Mouse (Mus musculus) limb, embryonic 12.5 days (tissue): Measurements from ENCODE around the gene Tecta. TPM values are rescaled to one million over a fixed set of nuclear protein-coding genes. Genes with fewer than 3 reads are reported as not detected.

Experiments
- ATAC-seq: fragments of 200-750 bp; cut with Nextera tagmentation; 2 replicates; pipeline ENCODE4 v1.8.0; 2017; ENCODE audit warnings: low read depth, moderate TSS enrichment; ENCODE audit not compliant: insufficient number of reproducible peaks, insufficient read depth, low FRiP score, low TSS enrichment
- H3K27ac ChIP-seq: fragments of 300-500 bp; sonication (generic); 2 replicates; pipeline ENCODE4 v1.5.1; 2016; ENCODE audit warnings: mild to moderate bottlenecking, moderate library complexity
- H3K27me3 ChIP-seq: fragments of 300-500 bp; sonication (generic); 2 replicates; pipeline ENCODE4 v1.6.1; 2016; ENCODE audit warnings: mild to moderate bottlenecking, moderate library complexity
- H3K36me3 ChIP-seq: fragments of 300-500 bp; sonication (generic); 2 replicates; pipeline ENCODE4 v1.6.1; 2016; ENCODE audit warnings: mild to moderate bottlenecking, moderate library complexity
- H3K4me1 ChIP-seq: fragments of 300-500 bp; sonication (generic); replicated peaks from 2 replicates; pipeline ENCODE4 v1.6.1; 2016
- H3K4me2 ChIP-seq: fragments of 300-500 bp; sonication (generic); 2 replicates; pipeline ENCODE4 v1.6.1; 2016; ENCODE audit warnings: mild to moderate bottlenecking, moderate library complexity
- H3K4me3 ChIP-seq: fragments of 300-500 bp; sonication (generic); replicated peaks from 2 replicates; pipeline ENCODE4 v1.5.1; 2016; ENCODE audit warnings: mild to moderate bottlenecking
- H3K9ac ChIP-seq: fragments of 300-500 bp; sonication (generic); replicated peaks from 2 replicates; pipeline ENCODE4 v1.6.1; 2016; ENCODE audit warnings: mild to moderate bottlenecking, moderate library complexity
- H3K9me3 ChIP-seq: fragments of 300-500 bp; sonication (generic); 2 replicates; pipeline ENCODE4 v1.6.1; 2016; ENCODE audit warnings: mild to moderate bottlenecking, moderate library complexity
- WGBS: fragments of 180-500 bp; shearing (Covaris S2); methylation state at CpG from one replicate; pipeline ENCODE4 v1.1.7; 2016; 5-methylcytosine and 5-hydroxymethylcytosine counted together
- polyA plus RNA-seq: library from polyadenylated mRNA; unstranded; fragments of >200 nt; fragmentation: Nextera tagmentation; extraction: Ambion mirVana; gene quantifications from 2 replicates; pipeline ENCODE4 v1.2.1, GENCODE M21; 2016

Gene Tecta
- polyA plus RNA-seq, 1 experiment from 2014 or later, result 0.09 TPM

DNA sequence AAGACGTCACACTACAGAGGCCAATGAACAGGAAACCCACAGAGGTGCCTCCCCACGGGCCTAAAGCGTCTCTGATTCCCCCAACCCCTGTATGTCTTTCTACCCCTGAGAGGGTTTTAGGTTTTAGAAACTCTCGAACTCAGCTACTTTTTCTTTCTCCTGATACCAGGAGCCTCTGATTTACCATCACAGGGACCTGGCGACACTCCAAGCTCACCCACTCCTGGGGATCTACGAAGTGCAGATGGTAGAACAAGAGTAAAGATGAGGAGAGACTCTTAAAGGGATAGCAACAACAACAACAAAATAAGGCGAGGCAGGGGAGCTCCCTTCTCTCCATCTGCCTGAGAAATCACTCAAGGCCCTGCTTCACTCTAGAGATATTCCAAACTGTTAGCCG, 12.7 kb downstream of the Tecta start:
- H3K4me1 ChIP-seq, result peaks cover 26% of the 10 kb centered on the region
- 0 out of 2 replicates have a peak, but pooled peaks cover 4% of the 10 kb centered on the region for H3K27me3 ChIP-seq
- no peaks in the 10 kb centered on the region for H3K36me3 ChIP-seq
- no peaks in the 10 kb centered on the region for H3K9me3 ChIP-seq
- H3K9ac ChIP-seq, result no peak overlapping the region
- 78% methylated on average over 8 of the region's 8 CpGs for WGBS
- no peak overlapping the region for H3K27ac ChIP-seq
- H3K4me2 ChIP-seq, result no peak overlapping the region
- H3K4me3 ChIP-seq, result no peak overlapping the region
- ATAC-seq, result no peak

DNA sequence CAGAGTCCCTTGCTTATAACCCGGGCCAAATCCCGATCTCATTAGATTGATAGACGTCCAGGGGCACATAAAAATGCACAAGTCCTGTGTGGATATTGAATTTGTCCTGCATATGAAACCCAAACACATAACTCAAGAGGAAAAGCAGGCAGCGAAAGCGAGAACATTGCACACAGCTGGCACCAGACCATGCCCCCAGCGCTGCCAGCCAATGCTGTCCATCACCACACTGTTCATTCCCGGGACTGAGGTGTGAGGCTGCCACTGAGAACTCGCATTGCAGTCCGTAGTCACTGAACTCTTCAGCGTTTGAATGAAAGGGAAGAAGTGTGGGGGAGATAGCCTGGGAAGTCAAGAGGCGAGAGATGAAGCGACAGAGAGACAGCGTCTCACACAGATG, 14.1 kb downstream of the Tecta start:
- 0 out of 2 replicates have a peak, but pooled peaks cover 4% of the 10 kb centered on the region for H3K27me3 ChIP-seq
- H3K4me2 ChIP-seq, result no peak overlapping the region
- H3K4me3 ChIP-seq, result no peak overlapping the region
- no peaks in the 10 kb centered on the region for H3K9me3 ChIP-seq
- no peak overlapping the region for H3K27ac ChIP-seq
- no peak overlapping the region for H3K9ac ChIP-seq
- 78% methylated on average over 13 of the region's 13 CpGs for WGBS
- no peak for ATAC-seq
- peaks cover 12% of the 10 kb centered on the region for H3K4me1 ChIP-seq
- no peaks in the 10 kb centered on the region for H3K36me3 ChIP-seq

DNA sequence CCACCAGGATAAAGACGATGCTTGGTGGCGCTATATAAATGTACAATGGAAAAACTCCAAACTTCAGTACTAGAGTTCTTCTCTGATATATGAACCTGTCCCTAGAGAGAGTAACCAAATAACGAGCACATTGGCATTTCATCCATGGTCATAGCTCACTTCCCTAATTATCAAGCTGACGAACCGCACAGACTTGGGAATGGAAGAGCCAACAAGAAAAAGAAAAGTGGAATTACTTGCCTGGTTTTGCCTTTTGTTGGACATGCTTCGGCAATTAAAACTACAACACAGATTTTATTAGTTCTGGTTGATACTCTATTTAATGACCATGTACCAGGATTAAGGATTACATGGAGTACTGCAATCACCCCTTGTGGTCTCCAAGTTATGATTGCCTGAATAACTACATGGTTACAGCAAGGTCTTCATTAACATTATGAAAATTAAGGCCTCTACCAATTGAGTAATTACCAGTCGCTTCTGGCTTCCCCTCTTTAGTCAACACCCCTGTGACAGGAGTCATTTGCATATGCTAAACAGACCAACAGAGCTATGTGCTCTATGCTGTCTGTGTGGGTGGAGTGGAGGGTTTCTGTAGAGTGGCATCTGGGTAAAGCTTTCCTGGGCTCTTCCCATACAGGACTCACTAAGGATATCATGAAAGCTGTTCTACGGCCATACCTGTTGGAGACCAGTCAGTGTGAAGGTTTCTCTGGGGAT, 16.9 kb downstream of the Tecta start:
- no peak for ATAC-seq
- Histone ChIP-seq H3K4me2 (no peak overlapping the region), H3K4me1 (no peaks in the 10 kb centered on the region), H3K36me3 (no peaks in the 10 kb centered on the region), H3K9ac (no peak overlapping the region), H3K27me3 (no peaks in the 10 kb centered on the region), H3K27ac (no peak overlapping the region), H3K9me3 (peaks cover 5% of the 10 kb centered on the region; the same call in 1 of the 2 replicates), H3K4me3 (no peak overlapping the region)
- WGBS, result 73% methylated on average over 8 of the region's 8 CpGs

DNA sequence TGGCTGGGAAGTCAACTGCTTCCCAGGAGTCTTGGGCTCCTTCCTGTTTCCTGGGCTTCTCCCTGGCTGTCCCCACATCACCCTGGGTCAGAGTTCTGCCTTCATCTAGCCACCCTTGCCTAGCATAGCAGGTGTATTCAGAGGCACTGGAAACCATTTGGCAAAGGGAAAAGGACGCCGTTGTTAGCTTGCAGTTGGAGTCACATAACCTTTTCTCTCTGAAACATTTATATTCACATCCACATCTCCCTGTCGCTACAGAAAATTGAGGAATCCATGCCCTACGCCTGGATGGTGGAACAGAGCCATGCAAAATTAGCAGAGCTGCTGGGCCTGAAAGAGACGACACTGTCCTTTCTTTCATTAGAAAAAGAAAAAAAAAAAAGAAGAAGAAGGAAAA, 17.7 kb downstream of the Tecta start:
- WGBS, result 82% methylated on average over 5 of the region's 5 CpGs
- H3K4me1 ChIP-seq, result no peaks in the 10 kb centered on the region
- no peaks in the 10 kb centered on the region for H3K36me3 ChIP-seq
- H3K9ac ChIP-seq, result no peak overlapping the region
- H3K9me3 ChIP-seq, result peaks cover 5% of the 10 kb centered on the region; the same call in 1 of the 2 replicates
- no peak overlapping the region for H3K4me3 ChIP-seq
- H3K4me2 ChIP-seq, result no peak overlapping the region
- no peaks in the 10 kb centered on the region for H3K27me3 ChIP-seq
- ATAC-seq, result no peak
- no peak overlapping the region for H3K27ac ChIP-seq

DNA sequence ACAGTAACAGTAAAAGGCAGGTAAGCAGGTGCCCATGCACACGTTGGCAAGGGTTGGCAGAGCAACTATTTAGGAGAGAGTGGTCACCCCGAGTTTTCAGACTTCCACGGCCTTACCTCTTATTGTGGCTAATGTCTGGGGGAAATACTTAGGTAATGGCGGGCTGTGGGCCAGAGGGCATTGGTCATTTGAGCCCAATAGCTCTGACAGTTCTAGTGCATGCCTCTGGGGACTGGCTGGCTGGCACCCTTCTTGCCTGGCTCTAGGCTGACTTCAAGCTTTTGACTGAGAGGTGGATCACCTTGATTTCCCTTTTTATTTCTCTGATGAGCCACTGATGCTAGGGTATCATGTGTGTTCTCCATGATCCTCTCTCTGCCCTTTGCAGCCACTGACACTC, 21.7 kb downstream of the Tecta start:
- no peak for ATAC-seq
- Histone ChIP-seq H3K4me2 (no peak overlapping the region), H3K4me3 (no peak overlapping the region), H3K27me3 (0 out of 2 replicates have a peak, but pooled peaks cover 3% of the 10 kb centered on the region), H3K36me3 (no peaks in the 10 kb centered on the region), H3K9me3 (peaks cover 5% of the 10 kb centered on the region; the same call in 1 of the 2 replicates), H3K9ac (no peak overlapping the region), H3K4me1 (no peaks in the 10 kb centered on the region), H3K27ac (no peak overlapping the region)
- WGBS, result 89% methylated on average over 4 of the region's 4 CpGs

DNA sequence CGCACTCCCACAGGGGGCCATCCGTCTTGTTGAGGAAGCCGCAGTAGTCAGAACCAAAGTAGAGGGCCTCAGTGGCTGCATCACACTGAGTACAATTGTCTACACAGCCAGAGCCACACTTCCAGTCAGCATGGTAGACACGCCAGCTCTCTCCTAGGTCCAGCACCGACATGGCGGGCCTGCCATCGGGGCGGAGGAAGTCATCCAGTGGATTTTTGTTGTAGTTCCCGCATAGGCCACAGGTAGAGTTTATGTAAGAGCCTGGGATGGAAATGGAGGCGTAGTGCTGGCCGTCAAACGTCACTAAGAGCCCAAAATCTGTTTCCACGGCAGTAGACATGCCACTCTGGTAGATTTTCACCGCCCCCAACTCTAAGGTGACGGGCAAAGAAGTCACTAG, 22.1 kb downstream of the Tecta start:
- H3K4me1 ChIP-seq, result no peaks in the 10 kb centered on the region
- H3K4me3 ChIP-seq, result no peak overlapping the region
- no peak overlapping the region for H3K4me2 ChIP-seq
- H3K9ac ChIP-seq, result no peak overlapping the region
- 94% methylated on average over 15 of the region's 15 CpGs for WGBS
- peaks cover 5% of the 10 kb centered on the region; the same call in 1 of the 2 replicates for H3K9me3 ChIP-seq
- H3K27me3 ChIP-seq, result 0 out of 2 replicates have a peak, but pooled peaks cover 3% of the 10 kb centered on the region
- ATAC-seq, result no peak
- H3K27ac ChIP-seq, result no peak overlapping the region
- H3K36me3 ChIP-seq, result no peaks in the 10 kb centered on the region

DNA sequence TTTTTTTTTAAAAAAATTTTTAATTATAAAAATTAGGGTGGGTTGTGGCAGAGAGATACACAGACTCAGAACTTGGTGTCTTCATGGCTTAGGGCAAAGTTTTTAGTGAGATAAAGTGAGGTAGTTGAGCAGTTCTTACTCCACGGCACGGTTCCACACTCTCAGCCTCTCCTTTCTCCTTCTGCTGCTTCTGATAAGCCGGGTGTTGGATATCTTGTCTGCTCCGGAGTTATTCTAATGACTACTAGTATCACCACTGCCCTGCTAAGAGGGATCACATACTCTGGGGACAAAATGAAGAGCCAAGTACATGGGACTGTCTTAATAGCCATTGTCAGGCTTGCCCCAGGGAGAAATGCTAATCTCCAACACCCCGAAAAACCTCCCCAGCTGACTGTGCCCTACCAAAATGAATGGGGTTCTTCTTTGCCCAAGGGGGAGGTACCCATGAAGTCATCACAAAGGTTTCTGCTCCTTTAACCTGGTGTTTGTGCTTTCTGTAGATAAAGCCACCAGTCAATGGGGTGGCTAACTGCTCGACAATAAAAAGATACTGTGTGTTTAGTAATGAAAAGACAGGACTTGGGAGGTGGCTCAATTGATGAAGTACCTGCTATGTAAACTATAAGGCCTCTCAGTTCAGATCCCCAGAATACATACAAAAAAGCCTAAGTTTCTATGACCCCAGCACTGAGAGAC, 27.9 kb downstream of the Tecta start:
- 89% methylated on average over 6 of the region's 6 CpGs for WGBS
- no peak for ATAC-seq
- peaks cover 11% of the 10 kb centered on the region; the same call in 1 of the 2 replicates for H3K4me1 ChIP-seq

DNA sequence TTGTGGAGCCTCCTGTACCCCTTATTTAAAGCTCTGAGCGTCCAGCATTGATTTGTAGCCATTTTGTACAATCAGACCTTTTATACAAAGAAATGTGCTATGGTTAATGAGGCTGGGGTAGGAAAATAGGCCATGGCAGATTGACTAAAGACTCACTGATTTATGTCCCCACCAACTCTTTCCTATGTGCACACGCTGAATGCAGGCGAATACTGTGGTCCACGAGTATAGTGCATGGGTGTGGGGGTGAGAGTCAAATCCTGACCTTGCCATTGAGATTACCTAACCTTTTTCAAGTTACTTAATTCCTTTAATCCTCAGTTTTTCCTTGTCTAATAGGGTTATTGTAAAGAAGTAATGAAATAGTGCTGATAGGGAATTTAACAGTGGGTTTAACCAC, 42.1 kb downstream of the Tecta start:
- no peaks in the 10 kb centered on the region for H3K9me3 ChIP-seq
- WGBS, result 78% methylated on average over 4 of the region's 4 CpGs

More for the DNA sequence above, 27.9 kb downstream of the Tecta start:
- Histone ChIP-seq H3K27ac (no peak overlapping the region), H3K27me3 (0 out of 2 replicates have a peak, but pooled peaks cover 3% of the 10 kb centered on the region), H3K9ac (no peak overlapping the region), H3K9me3 (no peaks in the 10 kb centered on the region), H3K36me3 (no peaks in the 10 kb centered on the region), H3K4me3 (no peak overlapping the region), H3K4me2 (no peak overlapping the region)

DNA sequence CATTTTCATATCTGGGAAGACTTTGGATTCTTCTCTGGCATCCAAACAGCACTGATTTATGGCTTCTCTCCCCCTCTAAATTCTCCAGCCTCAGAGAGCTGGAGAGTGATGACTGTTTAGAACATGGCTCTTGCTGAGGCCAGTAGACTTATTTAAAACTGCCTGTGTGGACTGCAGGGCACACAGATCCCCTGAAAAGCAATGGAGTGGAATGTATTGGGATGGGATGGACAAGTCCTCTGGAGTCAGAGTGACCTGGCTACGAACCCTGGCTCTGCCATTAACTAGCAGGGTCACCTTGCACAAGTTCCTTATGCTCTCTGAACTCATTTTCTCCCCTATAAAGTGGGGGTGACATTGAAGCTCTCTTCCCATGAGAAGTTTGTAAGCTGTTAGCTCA, 44.9 kb downstream of the Tecta start:
- Histone ChIP-seq H3K36me3 (no peaks in the 10 kb centered on the region), H3K27me3 (no peaks in the 10 kb centered on the region), H3K9me3 (no peaks in the 10 kb centered on the region), H3K27ac (no peak overlapping the region), H3K9ac (no peak overlapping the region), H3K4me2 (no peak overlapping the region), H3K4me1 (0 out of 2 replicates have a peak, but pooled peaks cover 4% of the 10 kb centered on the region), H3K4me3 (no peak overlapping the region)
- 93% methylated on average over 1 of the region's 1 CpGs for WGBS
- no peak for ATAC-seq

More for the DNA sequence above, 42.1 kb downstream of the Tecta start:
- Histone ChIP-seq H3K4me1 (no peaks in the 10 kb centered on the region), H3K4me2 (no peak overlapping the region), H3K27ac (no peak overlapping the region), H3K36me3 (no peaks in the 10 kb centered on the region), H3K27me3 (no peaks in the 10 kb centered on the region), H3K4me3 (no peak overlapping the region), H3K9ac (no peak overlapping the region)
- ATAC-seq, result no peak

DNA sequence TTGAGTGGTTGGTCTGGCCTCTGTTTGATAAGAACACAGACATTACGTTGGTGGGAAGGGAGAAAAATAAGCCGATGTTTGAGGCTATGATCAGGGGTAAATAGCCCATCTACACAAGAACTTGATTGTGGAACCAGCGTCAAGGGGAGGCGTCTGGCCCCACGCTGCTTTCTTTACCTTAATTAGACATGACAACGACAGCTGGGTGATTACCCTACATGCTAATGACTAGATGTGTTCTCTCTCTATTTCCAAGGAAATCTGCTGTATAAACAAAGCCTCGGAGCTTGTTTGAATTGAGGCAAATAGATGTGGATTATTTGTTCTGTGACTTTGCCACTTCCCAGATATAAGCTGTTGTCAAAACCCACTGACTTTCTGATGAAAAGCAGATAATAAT, 49.9 kb downstream of the Tecta start:
- no peak overlapping the region for H3K4me3 ChIP-seq
- H3K27ac ChIP-seq, result no peak overlapping the region
- no peaks in the 10 kb centered on the region for H3K36me3 ChIP-seq
- no peak for ATAC-seq
- H3K4me2 ChIP-seq, result no peak overlapping the region
- no peaks in the 10 kb centered on the region for H3K9me3 ChIP-seq
- H3K9ac ChIP-seq, result no peak overlapping the region
- no peaks in the 10 kb centered on the region for H3K27me3 ChIP-seq
- 0 out of 2 replicates have a peak, but pooled peaks cover 8% of the 10 kb centered on the region for H3K4me1 ChIP-seq
- WGBS, result 63% methylated on average over 7 of the region's 7 CpGs

DNA sequence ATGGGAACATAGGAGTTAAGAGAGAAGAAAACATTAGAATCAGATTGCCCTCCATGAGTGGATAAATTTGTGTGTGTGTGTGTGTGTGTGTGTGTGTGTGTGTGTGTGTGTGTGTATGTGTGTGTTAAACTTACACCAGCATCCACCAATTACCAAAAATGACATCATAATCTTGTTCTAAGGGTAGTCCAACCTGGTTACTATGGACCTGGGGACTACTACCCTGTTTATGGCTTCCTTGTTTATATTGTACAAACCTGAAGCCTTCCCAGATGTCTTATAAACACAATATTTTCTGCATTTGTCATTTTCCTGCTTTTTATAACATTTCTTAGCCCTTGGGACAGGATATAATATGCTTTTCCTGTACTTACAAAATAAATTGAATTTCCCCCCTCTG, 53.4 kb downstream of the Tecta start:
- Histone ChIP-seq H3K9me3 (no peaks in the 10 kb centered on the region), H3K9ac (no peak overlapping the region), H3K27me3 (no peaks in the 10 kb centered on the region), H3K27ac (no peak overlapping the region), H3K4me3 (no peak overlapping the region), H3K4me1 (0 out of 2 replicates have a peak, but pooled peaks cover 4% of the 10 kb centered on the region), H3K4me2 (no peak overlapping the region), H3K36me3 (no peaks in the 10 kb centered on the region)
- no peak for ATAC-seq
